Comparison of ENCODE assay signal across 7 mouse cellular contexts in genomic region chr11:88973776-88974701, GRCm38 (mm10). TPM values are rescaled to one million over a fixed set of nuclear protein-coding genes. Genes with fewer than 3 reads are reported as not detected.
A peak's percentile ranks its signal among the peaks of the same experiment; 100 is the strongest.
DNase-seq lines count a peak whose midpoint lies in the region; ATAC-seq lines count a peak whose summit lies in the region.

No protein-coding gene starts in this region.

- H3K36me3 ChIP-seq in embryonic facial prominence, embryonic 10.5 days (replicated peaks), result peaks cover 21% of the 10 kb centered on the region
- peaks cover 14% of the 10 kb centered on the region for H3K36me3 ChIP-seq in limb, embryonic 10.5 days
- H3K36me3 ChIP-seq in midbrain, embryonic 13.5 days, result no peaks in the 10 kb centered on the region

- no peaks in the 10 kb centered on the region for H3K9me3 ChIP-seq in embryonic facial prominence, embryonic 10.5 days
- no peaks in the 10 kb centered on the region for H3K9me3 ChIP-seq in limb, embryonic 10.5 days (replicated peaks)
- no peaks in the 10 kb centered on the region for H3K9me3 ChIP-seq in midbrain, embryonic 13.5 days

- H3K4me2 ChIP-seq in midbrain, embryonic 13.5 days (replicated peaks), result peak overlapping the region; percentile 70

- ATAC-seq in granulocyte monocyte progenitor cell, adult 5-6 weeks (replicated peaks; ENCODE audit: poor library complexity, severe bottlenecking), result peak; percentile 95
- peak; percentile 92 for ATAC-seq in midbrain, embryonic 13.5 days

- peak overlapping the region; percentile 94 for H3K27ac ChIP-seq in embryonic facial prominence, embryonic 10.5 days (replicated peaks)
- peak overlapping the region; percentile 95 for H3K27ac ChIP-seq in limb, embryonic 10.5 days
- H3K27ac ChIP-seq in midbrain, embryonic 13.5 days, result peak overlapping the region; percentile 93

- peak overlapping the region; percentile 87 for H3K9ac ChIP-seq in midbrain, embryonic 13.5 days (replicated peaks)

- no peaks in the 10 kb centered on the region for H3K27me3 ChIP-seq in embryonic facial prominence, embryonic 10.5 days (replicated peaks; ENCODE audit: low read depth, poor library complexity, severe bottlenecking)
- H3K27me3 ChIP-seq in limb, embryonic 10.5 days (ENCODE audit: low read depth, poor library complexity, severe bottlenecking), result no peaks in the 10 kb centered on the region
- H3K27me3 ChIP-seq in midbrain, embryonic 13.5 days, result no peaks in the 10 kb centered on the region

- H3K4me3 ChIP-seq in embryonic facial prominence, embryonic 10.5 days, result peak overlapping the region; percentile 81
- peak overlapping the region; percentile 82 for H3K4me3 ChIP-seq in limb, embryonic 10.5 days
- H3K4me3 ChIP-seq in midbrain, embryonic 13.5 days (replicated peaks), result peak overlapping the region; percentile 68

- H3K4me1 ChIP-seq in embryonic facial prominence, embryonic 10.5 days, result peaks cover 16% of the 10 kb centered on the region
- H3K4me1 ChIP-seq in limb, embryonic 10.5 days, result peaks cover 7% of the 10 kb centered on the region
- peaks cover 22% of the 10 kb centered on the region for H3K4me1 ChIP-seq in midbrain, embryonic 13.5 days (replicated peaks)

- peak; percentile 96 for DNase-seq in adrenal gland, postnatal 10 days
- DNase-seq in embryonic facial prominence, embryonic 10.5 days (ENCODE audit: low spot score), result peak; percentile 95
- peak; percentile 91 for DNase-seq in kidney, adult 11 months
- DNase-seq in limb, embryonic 10.5 days (ENCODE audit: low spot score), result peak; percentile 95
- peak; percentile 78 for DNase-seq in spleen, adult 12 weeks (ENCODE audit: low spot score)

- 2% methylated on average over 62 of the region's 62 CpGs for WGBS in embryonic facial prominence, embryonic 10.5 days
- WGBS in limb, embryonic 10.5 days, result 2% methylated on average over 62 of the region's 62 CpGs
- WGBS in midbrain, embryonic 13.5 days, result 2% methylated on average over 62 of the region's 62 CpGs

RNA-seq across cellular contexts. Expression of gene Coil, which starts 4.0 kb away (rescaled TPM):
- 10 to 100 TPM in 1 of 2 experiments, 1 to 10 TPM in 1; 9.1 to 10.9 TPM for total RNA-seq in adrenal gland, postnatal 10 days (2021)
- 26.0 and 27.2 TPM in 2 replicates for polyA plus RNA-seq in embryonic facial prominence, embryonic 10.5 days (2016; fragmentation: Nextera tagmentation; extraction: Ambion mirVana)
- 9.1 and 16.2 TPM in 2 replicates for total RNA-seq in granulocyte monocyte progenitor cell, adult 5-6 weeks (2014; fragmentation: Nextera tagmentation)
- total RNA-seq in granulocyte monocyte progenitor cell, adult 5-6 weeks (2017), result 8.4 and 17.7 TPM in 2 replicates
- 25.9 and 28.7 TPM in 2 replicates for polyA plus RNA-seq in limb, embryonic 10.5 days (2016; fragmentation: Nextera tagmentation; extraction: Ambion mirVana)
- polyA plus RNA-seq in midbrain, embryonic 13.5 days (2015; fragmentation: Nextera tagmentation; extraction: Ambion mirVana), result 28.1 and 29.3 TPM in 2 replicates

RNA-seq across cellular contexts. Expression of gene Elobl, which starts 7.3 kb away (rescaled TPM):
- total RNA-seq in adrenal gland, postnatal 10 days (2021), result not detected
- polyA plus RNA-seq in embryonic facial prominence, embryonic 10.5 days (2016; fragmentation: Nextera tagmentation; extraction: Ambion mirVana), result not detected in 2 replicates
- not detected in 2 replicates for total RNA-seq in granulocyte monocyte progenitor cell, adult 5-6 weeks (2014; fragmentation: Nextera tagmentation)
- total RNA-seq in granulocyte monocyte progenitor cell, adult 5-6 weeks (2017), result not detected in 2 replicates
- not detected in 2 replicates for polyA plus RNA-seq in limb, embryonic 10.5 days (2016; fragmentation: Nextera tagmentation; extraction: Ambion mirVana)
- not detected in 2 replicates for polyA plus RNA-seq in midbrain, embryonic 13.5 days (2015; fragmentation: Nextera tagmentation; extraction: Ambion mirVana)

RNA-seq across cellular contexts. Expression of gene Scpep1, which starts 18.8 kb away (rescaled TPM):
- 100 to 1,000 TPM; 116 to 118 TPM for total RNA-seq in adrenal gland, postnatal 10 days (2021)
- 72.9 and 77.2 TPM in 2 replicates for polyA plus RNA-seq in embryonic facial prominence, embryonic 10.5 days (2016; fragmentation: Nextera tagmentation; extraction: Ambion mirVana)
- total RNA-seq in granulocyte monocyte progenitor cell, adult 5-6 weeks (2014; fragmentation: Nextera tagmentation), result 18.1 and 22.3 TPM in 2 replicates
- total RNA-seq in granulocyte monocyte progenitor cell, adult 5-6 weeks (2017), result 11.5 and 13.4 TPM in 2 replicates
- polyA plus RNA-seq in limb, embryonic 10.5 days (2016; fragmentation: Nextera tagmentation; extraction: Ambion mirVana), result 63.3 and 65.9 TPM in 2 replicates
- 26.7 and 27.8 TPM in 2 replicates for polyA plus RNA-seq in midbrain, embryonic 13.5 days (2015; fragmentation: Nextera tagmentation; extraction: Ambion mirVana)

RNA-seq across cellular contexts. Expression of gene Trim25, which starts 25.1 kb away (rescaled TPM):
- 10 to 100 TPM; 84.3 to 86.7 TPM for total RNA-seq in adrenal gland, postnatal 10 days (2021)
- 2.8 and 3.5 TPM in 2 replicates for polyA plus RNA-seq in embryonic facial prominence, embryonic 10.5 days (2016; fragmentation: Nextera tagmentation; extraction: Ambion mirVana)
- total RNA-seq in granulocyte monocyte progenitor cell, adult 5-6 weeks (2014; fragmentation: Nextera tagmentation), result 26.9 and 32.2 TPM in 2 replicates
- total RNA-seq in granulocyte monocyte progenitor cell, adult 5-6 weeks (2017), result 14.0 and 18.4 TPM in 2 replicates
- 3.0 and 3.4 TPM in 2 replicates for polyA plus RNA-seq in limb, embryonic 10.5 days (2016; fragmentation: Nextera tagmentation; extraction: Ambion mirVana)
- polyA plus RNA-seq in midbrain, embryonic 13.5 days (2015; fragmentation: Nextera tagmentation; extraction: Ambion mirVana), result 3.4 and 3.5 TPM in 2 replicates

Comparison
In these comparisons a context has a peak if more than half of its experiments do, and no peak if none do; other contexts are left out.
1. Peak in every context shown above with its lines: DNase-seq, ATAC-seq, H3K4me3 ChIP-seq and H3K27ac ChIP-seq.